Mouse (Mus musculus) ES-E14 (cell line): ENCODE measurements around the gene Pdzd2.

Source experiments
- HCFC1 ChIP-seq: IDR thresholded peaks from 2 replicates; pipeline ENCODE4 v1.6.1; 2012; ENCODE audit warnings: low read length, inconsistent platforms, borderline replicate concordance; ENCODE audit not compliant: insufficient read depth
- ZNF384 ChIP-seq: IDR thresholded peaks from 2 replicates; pipeline ENCODE4 v1.6.1; 2012; ENCODE audit warnings: low read depth, low read length, inconsistent platforms

DNA sequence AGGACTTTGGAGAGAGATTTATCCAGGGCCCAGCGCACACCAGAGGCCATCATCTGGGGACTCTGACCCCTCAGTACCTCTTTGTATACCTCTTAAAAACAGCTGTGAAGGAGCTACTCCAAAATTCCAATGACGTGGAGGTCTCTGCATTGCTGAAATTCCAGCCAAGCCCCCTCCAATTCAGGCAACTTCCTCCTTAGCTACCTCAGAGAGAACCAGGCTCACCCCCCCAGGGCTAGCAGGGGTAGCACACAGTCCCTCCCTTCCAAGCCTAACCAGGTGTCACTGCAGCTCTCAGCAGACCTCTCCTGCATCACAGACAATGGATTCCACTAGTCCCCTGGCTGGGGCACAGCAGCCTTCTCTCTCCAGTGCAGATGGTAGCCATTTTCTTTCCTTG lies 4.5 kb downstream of the Pdzd2 start:
- TF ChIP-seq ZNF384 = no peak
- no peak for TF ChIP-seq HCFC1
